Mouse (Mus musculus) neural tube, embryonic 14.5 days (tissue): ENCODE data around the gene Alad. TPM values are rescaled to one million over a fixed set of nuclear protein-coding genes. Genes with fewer than 3 reads are reported as not detected.
A peak's percentile ranks its signal among the peaks of the same experiment; 100 is the strongest.

ENCODE experiments used
- ATAC-seq: fragments of 200-750 bp; cut with Nextera tagmentation; 2 replicates; pipeline ENCODE4 v1.8.0; 2017; ENCODE audit warnings: low read depth, mild to moderate bottlenecking, moderate TSS enrichment, moderate library complexity
- H3K27ac ChIP-seq: fragments of 300-500 bp; sonication (generic); 2 replicates; pipeline ENCODE4 v1.5.1; 2014; ENCODE audit warnings: low read depth, mild to moderate bottlenecking, control low read depth, low read length, moderate library complexity, mixed read lengths
- H3K27me3 ChIP-seq: fragments of 300-500 bp; sonication (generic); 2 replicates; pipeline ENCODE4 v1.6.1; 2014; ENCODE audit warnings: low read length; ENCODE audit not compliant: control insufficient read depth, insufficient read depth
- H3K36me3 ChIP-seq: fragments of 300-500 bp; sonication (generic); 2 replicates; pipeline ENCODE4 v1.6.1; 2014; ENCODE audit warnings: low read length, mixed read lengths; ENCODE audit not compliant: control insufficient read depth, insufficient read depth
- H3K4me1 ChIP-seq: fragments of 300-500 bp; sonication (generic); 2 replicates; pipeline ENCODE4 v1.6.1; 2014; ENCODE audit warnings: low read length; ENCODE audit not compliant: control insufficient read depth, insufficient read depth
- H3K4me2 ChIP-seq: fragments of 300-500 bp; sonication (generic); 2 replicates; pipeline ENCODE4 v1.6.1; 2014; ENCODE audit warnings: mild to moderate bottlenecking, low read depth, low read length, control low read depth
- H3K4me3 ChIP-seq: fragments of 300-500 bp; sonication (generic); 2 replicates; pipeline ENCODE4 v1.5.1; 2014; ENCODE audit warnings: low read depth, low read length, control low read depth, mixed read lengths
- H3K9ac ChIP-seq: fragments of 300-500 bp; sonication (generic); replicated peaks from 2 replicates; pipeline ENCODE4 v1.6.1; 2014; ENCODE audit warnings: low read depth, mild to moderate bottlenecking, control low read depth, low read length, mixed read lengths
- H3K9me3 ChIP-seq: fragments of 300-500 bp; sonication (generic); 2 replicates; pipeline ENCODE4 v1.6.1; 2016; ENCODE audit warnings: low read length; ENCODE audit not compliant: control insufficient read depth
- WGBS: fragments of 180-500 bp; shearing (Covaris S2); extraction: QIAGEN DNeasy Blood & Tissue Kit; methylation state at CpG from one replicate; pipeline ENCODE4 v1.1.7; 2014; 5-methylcytosine and 5-hydroxymethylcytosine counted together
- polyA plus RNA-seq: library from polyadenylated mRNA; unstranded; fragments of >200 nt; fragmentation: Nextera tagmentation; extraction: Ambion mirVana; gene quantifications from 2 replicates; pipeline ENCODE4 v1.2.1, GENCODE M21; 2014

Alad gene
- polyA plus RNA-seq, 1 experiment from 2014 or later = 79.0 TPM

DNA sequence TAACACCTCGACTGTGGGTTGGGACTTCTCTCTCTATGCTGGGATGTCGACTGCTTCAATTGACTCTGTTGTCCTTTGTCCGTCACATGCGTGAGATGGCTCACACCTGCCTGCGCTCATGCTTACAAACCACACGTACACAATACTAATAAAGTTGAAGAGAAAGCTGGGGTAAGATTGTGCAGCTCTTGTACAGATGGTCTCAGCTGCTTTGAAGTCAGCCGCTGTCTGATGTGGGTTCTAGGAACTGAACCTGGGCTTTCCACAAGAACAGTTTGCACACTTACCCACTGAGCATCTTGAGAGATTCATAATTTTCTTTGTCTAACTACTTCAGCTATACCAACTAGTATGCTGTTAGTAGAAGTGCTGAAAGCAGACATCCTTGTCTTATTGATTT lies 32.2 kb upstream of the Alad start:
- Histone ChIP-seq H3K27me3 (no peaks in the 10 kb centered on the region), H3K4me2 (no peak overlapping the region), H3K9me3 (no peaks in the 10 kb centered on the region), H3K9ac (no peak overlapping the region), H3K27ac (no peak overlapping the region), H3K4me3 (no peak overlapping the region), H3K36me3 (no peaks in the 10 kb centered on the region), H3K4me1 (no peaks in the 10 kb centered on the region)
- ATAC-seq = no peak
- 86% methylated on average over 7 of the region's 7 CpGs for whole genome bisulfite sequencing

GRCm38 (mm10) chr4:62544801-62545200 lies 25.1 kb upstream of the Alad start:
- no peak for ATAC-seq
- Histone ChIP-seq H3K27me3 (no peaks in the 10 kb centered on the region), H3K4me1 (no peaks in the 10 kb centered on the region), H3K9me3 (no peaks in the 10 kb centered on the region), H3K36me3 (no peaks in the 10 kb centered on the region), H3K27ac (no peak overlapping the region), H3K4me2 (no peak overlapping the region), H3K9ac (no peak overlapping the region), H3K4me3 (no peak overlapping the region)

DNA sequence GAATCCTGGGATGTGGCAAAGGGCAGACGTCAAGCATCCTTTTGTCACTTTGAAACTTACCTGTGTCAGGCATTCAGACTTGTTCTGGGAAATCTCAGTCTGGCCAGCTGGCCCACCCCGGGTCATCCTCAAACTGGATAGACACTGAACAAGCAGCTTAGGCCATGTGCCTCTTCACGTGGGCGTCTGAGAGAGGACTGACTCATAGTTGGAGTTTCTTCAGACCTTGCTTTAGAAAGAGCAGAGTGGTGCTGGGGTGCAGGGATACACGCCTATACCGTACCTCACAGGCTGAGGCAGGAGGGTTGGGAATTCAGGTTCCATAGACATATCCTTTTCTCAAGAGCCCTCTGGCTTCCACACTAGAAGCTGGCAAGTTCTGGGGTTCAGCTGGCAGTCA lies 24.1 kb upstream of the Alad start:
- no peak overlapping the region for H3K4me2 ChIP-seq
- H3K9ac ChIP-seq = no peak overlapping the region
- 89% methylated on average over 6 of the region's 6 CpGs for WGBS
- H3K4me3 ChIP-seq = no peak overlapping the region
- no peak overlapping the region for H3K27ac ChIP-seq
- H3K27me3 ChIP-seq = no peaks in the 10 kb centered on the region
- no peaks in the 10 kb centered on the region for H3K4me1 ChIP-seq
- no peak for ATAC-seq
- no peaks in the 10 kb centered on the region for H3K36me3 ChIP-seq
- no peaks in the 10 kb centered on the region for H3K9me3 ChIP-seq

DNA sequence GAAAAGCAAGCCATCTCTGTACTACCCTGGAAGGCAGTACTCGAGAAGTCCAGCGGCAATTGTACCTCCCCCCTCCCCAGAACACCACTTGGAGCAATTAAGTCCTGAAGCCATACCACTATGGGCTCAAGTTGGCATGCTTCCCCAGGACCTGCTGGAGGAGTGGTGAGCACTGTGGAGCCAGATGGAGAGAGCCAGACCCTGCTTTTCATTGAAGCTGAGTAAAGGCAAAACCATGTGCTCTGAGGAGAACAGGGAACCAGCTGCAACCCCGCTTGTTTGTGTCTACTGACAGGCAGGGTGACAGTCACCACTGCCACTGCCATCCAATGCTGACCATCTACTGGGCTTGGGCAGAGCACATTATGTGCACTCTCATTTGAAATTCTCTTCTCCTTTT lies 22.1 kb upstream of the Alad start:
- 54% methylated on average over 3 of the region's 3 CpGs for WGBS
- Histone ChIP-seq H3K27ac (no peak overlapping the region), H3K9me3 (no peaks in the 10 kb centered on the region), H3K27me3 (no peaks in the 10 kb centered on the region), H3K4me3 (no peak overlapping the region), H3K4me2 (no peak overlapping the region), H3K4me1 (no peaks in the 10 kb centered on the region), H3K36me3 (no peaks in the 10 kb centered on the region), H3K9ac (no peak overlapping the region)
- no peak for ATAC-seq

- no peak for ATAC-seq
- Histone ChIP-seq H3K9ac (no peak overlapping the region), H3K4me2 (no peak overlapping the region), H3K27me3 (no peaks in the 10 kb centered on the region), H3K4me3 (no peak overlapping the region), H3K4me1 (no peaks in the 10 kb centered on the region), H3K27ac (no peak overlapping the region), H3K9me3 (no peaks in the 10 kb centered on the region), H3K36me3 (no peaks in the 10 kb centered on the region)
- 82% methylated on average over 6 of the region's 6 CpGs for WGBS
Measured at GRCm38 (mm10) chr4:62533729-62534128, 14.0 kb upstream of the Alad start.

GRCm38 (mm10) chr4:62527655-62528054 lies 7.9 kb upstream of the Alad start:
- no peaks in the 10 kb centered on the region for H3K36me3 ChIP-seq
- no peak overlapping the region for H3K27ac ChIP-seq
- H3K9me3 ChIP-seq = no peaks in the 10 kb centered on the region
- WGBS = 86% methylated on average over 4 of the region's 4 CpGs
- H3K27me3 ChIP-seq = no peaks in the 10 kb centered on the region
- H3K4me2 ChIP-seq = no peak overlapping the region
- H3K4me3 ChIP-seq = no peak overlapping the region
- peaks cover 7% of the 10 kb centered on the region for H3K4me1 ChIP-seq
- no peak for ATAC-seq
- no peak overlapping the region for H3K9ac ChIP-seq

DNA sequence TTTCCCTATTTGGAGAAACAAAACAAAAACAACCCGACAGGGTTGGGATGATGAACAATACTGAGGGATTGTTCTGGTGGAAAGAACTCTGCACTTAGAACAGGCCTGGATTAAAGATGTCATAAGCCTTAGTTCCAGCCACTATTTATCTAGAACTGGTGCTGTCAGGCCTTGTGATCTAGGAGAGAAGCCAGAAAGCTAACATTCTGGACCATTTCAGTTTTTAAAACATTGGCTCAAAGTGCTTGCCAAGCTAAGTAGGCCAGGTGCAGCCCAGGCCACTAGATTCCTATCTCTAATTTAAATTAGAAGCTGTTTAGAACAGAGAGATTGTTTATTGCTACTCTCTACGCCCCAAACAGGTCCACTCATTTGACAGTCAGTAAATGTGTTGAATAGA lies 6.5 kb upstream of the Alad start:
- Histone ChIP-seq H3K9me3 (no peaks in the 10 kb centered on the region), H3K27ac (no peak overlapping the region), H3K36me3 (no peaks in the 10 kb centered on the region), H3K4me2 (no peak overlapping the region), H3K4me1 (peaks cover 7% of the 10 kb centered on the region), H3K27me3 (no peaks in the 10 kb centered on the region), H3K4me3 (no peak overlapping the region), H3K9ac (no peak overlapping the region)
- ATAC-seq = no peak
- 54% methylated on average over 2 of the region's 2 CpGs for WGBS

DNA sequence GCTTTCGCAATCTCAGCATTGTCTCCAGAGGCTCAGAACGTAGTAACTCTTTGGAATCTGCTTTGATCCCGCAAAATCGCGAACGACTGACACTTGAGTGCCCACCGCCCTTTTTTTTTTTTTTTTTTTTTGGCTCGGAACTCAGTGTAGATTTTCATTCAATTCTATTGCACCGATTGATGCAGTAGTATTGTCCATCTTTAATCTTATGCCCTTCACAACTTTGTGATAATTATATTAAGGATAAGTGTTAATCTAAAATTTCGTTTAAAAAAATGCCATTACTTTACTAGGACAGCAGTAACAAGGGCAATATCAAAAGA lies 5.7 kb upstream of the Alad start:
- H3K4me1 ChIP-seq = peaks cover 7% of the 10 kb centered on the region
- no peaks in the 10 kb centered on the region for H3K9me3 ChIP-seq
- peak overlapping the region; percentile 36; the same call in 1 of the 2 replicates for H3K4me2 ChIP-seq
- H3K36me3 ChIP-seq = no peaks in the 10 kb centered on the region
- peak overlapping the region; percentile 59 for H3K4me3 ChIP-seq
- H3K27me3 ChIP-seq = no peaks in the 10 kb centered on the region
- no peak overlapping the region for H3K27ac ChIP-seq
- H3K9ac ChIP-seq = no peak overlapping the region
- WGBS = 1% methylated on average over 10 of the region's 10 CpGs
- no peak for ATAC-seq

- H3K36me3 ChIP-seq = no peaks in the 10 kb centered on the region
- peak within 1 kb of the TSS; percentile 52 for H3K4me2 ChIP-seq
- ATAC-seq = peak; percentile 98
- H3K4me3 ChIP-seq = peak within 1 kb of the TSS; percentile 59
- no peaks in the 10 kb centered on the region for H3K27me3 ChIP-seq
- H3K9ac ChIP-seq = peak within 1 kb of the TSS; percentile 71
- WGBS = under 1% methylated on average over 59 of the region's 59 CpGs
- H3K9me3 ChIP-seq = no peaks in the 10 kb centered on the region
- peak within 1 kb of the TSS; percentile 96 for H3K27ac ChIP-seq
- peaks cover 7% of the 10 kb centered on the region for H3K4me1 ChIP-seq
Measured at GRCm38 (mm10) chr4:62524651-62525488, 5.2 kb upstream of the Alad start, which contains the start of the genes Pole3 and 4933430I17Rik. Pole3 (minus strand) TSS chr4:62525068. 4933430I17Rik (plus strand) TSS chr4:62525369.
